Mouse (Mus musculus) right cerebral cortex, postnatal 14 days (tissue): ENCODE measurements around the gene Icos.

Experiments used
- DNase-seq: peaks from one replicate; pipeline ENCODE4 v3.0.0; 2022

Gene Icos

DNA sequence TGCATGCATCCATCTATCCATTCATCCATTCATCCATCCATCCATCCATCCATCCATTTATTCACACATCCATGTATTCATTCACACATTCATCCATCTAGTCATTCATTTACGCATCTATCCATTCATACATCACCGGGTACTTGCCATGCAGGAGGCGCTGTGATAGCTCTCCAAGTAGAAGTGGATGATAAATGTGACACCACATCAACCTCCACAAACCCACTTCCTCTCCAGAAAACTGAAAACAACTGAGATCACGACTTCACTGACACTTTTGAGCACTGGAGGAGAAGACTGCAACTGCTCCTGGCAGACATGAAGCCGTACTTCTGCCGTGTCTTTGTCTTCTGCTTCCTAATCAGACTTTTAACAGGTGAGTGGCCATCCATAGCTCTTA lies at the start of gene Icos:
Gene Icos (plus strand): TSS at position 287 of the 400 bp plus-strand sequence.
- no peak for DNase-seq

- DNase-seq = no peak
Observed at GRCm38 (mm10) chr1:60929036-60929435, 48.7 kb upstream of the Icos start.

GRCm38 (mm10) chr1:60930397-60930796 lies 47.3 kb upstream of the Icos start:
- no peak for DNase-seq

DNA sequence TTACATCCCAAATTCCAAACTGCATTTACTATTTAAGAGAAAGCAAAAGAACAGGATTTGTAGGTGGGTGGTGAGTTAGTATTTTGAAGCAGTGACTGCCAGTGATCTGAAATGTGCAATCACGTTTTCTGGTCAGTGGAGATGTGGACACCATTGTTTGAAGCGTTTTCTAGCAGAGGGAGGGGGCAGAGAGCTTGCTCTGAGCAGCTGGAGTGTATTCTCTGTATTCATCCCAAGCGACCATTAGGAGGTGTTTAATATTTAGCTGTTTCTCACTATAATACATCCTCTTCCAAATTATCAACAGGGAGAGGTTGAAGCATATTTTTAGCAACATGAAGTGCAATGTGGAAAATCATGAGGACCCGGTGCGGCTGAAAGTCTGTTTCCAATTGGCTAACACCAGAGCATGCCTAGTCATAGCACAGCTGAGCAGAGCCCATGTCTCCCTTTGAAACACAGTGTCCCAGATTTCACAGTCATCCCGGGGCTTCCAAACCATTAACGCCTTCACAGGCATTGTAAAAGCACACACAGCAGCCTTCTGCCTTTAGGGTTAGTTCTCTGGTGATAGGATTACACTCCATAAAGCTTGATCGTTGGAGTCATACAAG lies 41.7 kb upstream of the Icos start:
- no peak for DNase-seq

DNA sequence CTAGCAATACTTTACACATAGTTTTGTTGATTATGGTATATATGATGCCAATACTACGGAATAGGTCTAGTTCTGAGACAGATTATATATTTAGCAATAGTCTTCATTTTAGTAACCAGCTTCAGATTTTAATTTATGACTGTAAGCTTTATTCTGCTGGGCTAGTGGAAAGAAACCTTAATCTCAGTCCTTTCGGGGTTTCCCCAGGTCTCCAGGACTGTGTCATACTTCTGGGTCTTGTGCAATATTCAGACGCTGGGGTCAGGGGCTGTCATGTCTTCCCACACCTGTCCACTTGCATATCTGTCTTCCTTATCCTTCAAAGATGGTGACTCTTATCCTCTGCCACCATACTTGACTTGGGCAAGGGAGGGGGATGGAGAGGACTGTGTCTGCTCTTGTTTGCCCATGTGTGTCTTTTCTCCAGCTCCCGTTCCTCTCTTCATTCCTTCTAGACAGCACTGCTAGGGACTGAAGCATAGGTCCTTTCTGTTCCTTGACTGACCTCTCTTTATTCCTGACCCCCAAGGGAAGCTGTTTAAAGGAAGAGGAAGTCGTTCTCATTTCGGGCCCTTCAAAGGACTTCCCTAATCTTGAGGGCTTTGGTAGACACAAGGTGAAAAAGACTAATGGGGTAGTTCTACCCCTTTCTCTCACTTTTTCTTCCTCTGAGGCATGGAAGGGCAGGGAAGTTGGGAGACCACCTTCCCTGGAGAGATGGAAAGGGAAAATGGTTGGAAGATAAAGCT lies 40.6 kb upstream of the Icos start:
- no peak for DNase-seq

GRCm38 (mm10) chr1:60938256-60938655 lies 39.5 kb upstream of the Icos start:
- no peak for DNase-seq

- no peak for DNase-seq
Observed at GRCm38 (mm10) chr1:60938974-60939373, 38.8 kb upstream of the Icos start.

DNA sequence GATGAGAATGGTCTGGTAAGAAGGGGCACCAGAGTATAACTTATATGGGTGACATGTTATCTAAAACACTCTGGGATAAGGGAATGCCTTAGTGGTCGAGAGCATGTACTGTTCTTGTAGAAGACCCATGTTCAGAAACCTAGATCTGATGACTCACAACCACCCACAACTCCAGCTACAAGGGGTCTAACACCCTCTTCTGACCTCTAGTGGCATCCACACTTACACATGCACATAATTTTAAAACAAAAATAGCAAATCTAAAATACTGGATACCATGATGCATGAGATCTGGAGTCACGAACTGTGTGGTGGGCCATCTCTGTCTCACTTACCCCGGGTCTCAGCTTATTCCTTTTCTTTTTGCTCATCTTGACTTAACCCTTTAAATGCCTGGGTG lies 37.7 kb upstream of the Icos start:
- DNase-seq = no peak

DNA sequence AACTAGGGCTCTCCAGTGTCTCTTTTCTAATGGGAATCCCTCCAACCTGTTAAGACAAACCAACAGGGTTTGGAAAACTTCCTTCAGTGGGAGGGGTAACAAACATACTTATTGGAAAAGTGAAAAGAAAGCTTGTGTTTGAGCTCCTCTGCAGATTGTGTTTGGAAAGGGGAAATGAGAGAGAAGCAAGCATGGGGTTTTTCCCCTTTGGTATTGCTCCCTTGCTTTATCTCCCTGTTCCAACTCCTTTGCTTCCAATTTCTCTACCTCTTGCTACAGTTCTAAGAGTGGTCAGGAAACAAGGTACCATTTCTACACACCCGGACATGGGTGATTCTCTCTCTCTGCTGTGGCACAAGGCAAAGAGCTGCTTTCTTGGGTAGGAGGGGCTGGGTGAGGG lies 37.1 kb upstream of the Icos start:
- no peak for DNase-seq

- no peak for DNase-seq
Observed at GRCm38 (mm10) chr1:60941056-60942048, 36.4 kb upstream of the Icos start.

GRCm38 (mm10) chr1:60942921-60943320 lies 34.8 kb upstream of the Icos start:
- DNase-seq = no peak

DNA sequence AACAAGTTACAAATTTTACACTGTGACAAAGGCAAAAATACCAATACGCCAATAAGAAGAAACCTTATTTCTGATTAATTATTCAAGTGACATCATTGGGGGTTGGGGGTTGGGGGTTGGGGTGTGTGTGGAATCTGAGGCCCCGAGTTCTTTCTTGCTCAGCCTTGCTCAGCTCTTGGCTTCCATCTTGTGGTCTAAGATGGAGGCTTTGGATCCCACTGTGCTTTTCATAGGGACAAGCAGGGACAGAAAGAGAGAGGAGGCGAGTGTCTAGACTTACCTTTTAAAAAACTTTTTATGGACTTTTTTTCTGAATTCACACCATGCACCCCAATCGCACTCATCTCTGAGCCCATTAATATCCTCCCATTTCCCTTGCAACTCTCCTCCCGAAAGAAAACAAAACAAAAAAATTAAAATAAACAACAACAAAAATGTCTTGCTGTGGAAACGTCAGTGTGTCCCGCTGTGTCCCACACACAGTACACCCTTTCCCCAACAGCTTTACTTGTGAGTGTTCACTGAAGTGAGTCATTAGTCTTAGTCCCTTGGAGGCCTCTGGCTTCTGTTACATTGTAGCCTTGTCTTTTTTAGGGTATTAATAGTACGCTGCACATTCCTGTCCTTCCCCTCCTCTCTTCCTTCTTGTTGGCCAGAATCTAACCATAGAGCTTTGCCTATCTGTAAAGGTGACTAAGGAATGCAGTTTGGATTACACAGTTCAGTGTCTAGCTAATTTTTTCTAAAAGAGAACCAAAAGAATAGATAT lies 31.9 kb upstream of the Icos start:
- no peak for DNase-seq

DNA sequence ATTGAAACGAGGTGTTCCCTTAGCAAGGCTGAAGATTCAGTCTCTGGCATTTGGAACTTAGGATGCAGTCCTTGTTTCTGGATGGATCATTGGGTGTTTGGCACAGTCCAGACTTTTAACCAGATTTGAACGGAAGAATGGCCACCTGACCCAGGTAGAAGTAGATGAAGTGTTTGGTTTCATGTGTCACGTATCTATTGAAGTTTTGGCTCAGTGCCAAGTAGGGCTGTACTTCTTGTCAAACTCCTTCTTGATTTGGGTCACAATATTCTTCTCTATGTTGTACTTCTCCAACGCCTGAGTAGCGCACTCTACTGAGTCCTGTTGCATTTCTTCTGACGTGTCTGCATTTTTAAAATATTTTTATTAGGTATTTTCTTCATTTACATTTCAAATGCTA lies 29.6 kb upstream of the Icos start:
- no peak for DNase-seq

GRCm38 (mm10) chr1:60952958-60953357 lies 24.8 kb upstream of the Icos start:
- DNase-seq = no peak

DNA sequence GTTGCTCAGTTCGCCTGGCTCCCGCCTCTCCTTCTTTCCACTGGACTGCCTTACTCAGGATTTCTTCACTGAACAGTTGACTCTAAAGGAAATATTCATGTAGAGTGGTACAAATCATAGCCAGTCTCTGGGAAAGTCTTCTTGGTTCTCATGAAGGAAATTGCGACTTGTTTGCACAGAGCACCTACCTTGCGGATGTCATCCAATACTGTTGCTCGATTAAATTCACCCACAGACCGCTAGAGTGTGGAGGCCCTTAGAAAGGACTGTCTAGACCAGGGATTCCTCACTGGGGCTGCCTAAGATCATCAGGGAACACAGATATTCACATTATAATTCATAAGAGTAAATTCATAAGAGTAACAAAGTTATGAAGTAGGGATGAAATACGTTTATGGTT lies 24.0 kb upstream of the Icos start:
- no peak for DNase-seq

- DNase-seq = no peak
Observed at GRCm38 (mm10) chr1:60954759-60955158, 23.0 kb upstream of the Icos start.

DNA sequence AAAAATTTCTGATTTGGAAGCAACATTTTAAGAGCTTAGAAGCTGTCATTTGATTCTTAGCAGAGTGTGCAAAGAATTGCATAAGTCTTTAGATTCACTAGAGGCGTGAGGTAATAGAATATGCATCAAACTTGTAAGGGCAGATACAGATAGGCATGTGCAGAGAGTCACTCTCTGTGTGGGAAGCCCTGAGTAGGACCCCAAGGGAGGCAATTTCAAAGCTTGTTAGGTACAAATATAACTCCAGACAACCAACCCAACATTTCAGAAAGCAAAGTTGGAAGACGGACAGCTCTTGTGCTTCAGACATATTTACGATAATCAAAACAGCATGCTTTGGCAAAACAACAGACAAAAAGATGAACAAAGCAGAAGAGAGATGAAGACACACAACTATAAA lies 22.5 kb upstream of the Icos start:
- DNase-seq = no peak

- no peak for DNase-seq
Observed at GRCm38 (mm10) chr1:60956196-60956595, 21.5 kb upstream of the Icos start.

DNA sequence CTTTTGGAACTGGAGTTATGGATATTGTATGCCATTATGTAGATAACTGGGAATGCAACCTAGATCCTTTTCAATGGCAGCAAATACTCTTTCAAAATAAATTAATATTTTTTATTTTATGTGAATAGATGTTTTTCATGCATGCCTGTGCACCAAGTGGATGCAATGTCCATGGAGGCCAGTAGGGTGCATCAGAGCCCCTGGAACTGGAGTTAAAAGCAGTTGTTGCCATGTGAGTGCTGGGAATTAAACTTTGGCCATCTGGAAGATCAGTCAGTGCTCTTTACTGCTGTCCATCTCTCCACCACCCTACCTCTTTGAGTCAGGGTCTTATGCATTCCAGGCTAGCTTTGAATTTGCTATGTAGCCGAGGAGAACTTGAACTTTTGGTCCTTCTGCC lies 19.4 kb upstream of the Icos start:
- no peak for DNase-seq

GRCm38 (mm10) chr1:60959246-60959645 lies 18.5 kb upstream of the Icos start:
- DNase-seq = no peak

DNA sequence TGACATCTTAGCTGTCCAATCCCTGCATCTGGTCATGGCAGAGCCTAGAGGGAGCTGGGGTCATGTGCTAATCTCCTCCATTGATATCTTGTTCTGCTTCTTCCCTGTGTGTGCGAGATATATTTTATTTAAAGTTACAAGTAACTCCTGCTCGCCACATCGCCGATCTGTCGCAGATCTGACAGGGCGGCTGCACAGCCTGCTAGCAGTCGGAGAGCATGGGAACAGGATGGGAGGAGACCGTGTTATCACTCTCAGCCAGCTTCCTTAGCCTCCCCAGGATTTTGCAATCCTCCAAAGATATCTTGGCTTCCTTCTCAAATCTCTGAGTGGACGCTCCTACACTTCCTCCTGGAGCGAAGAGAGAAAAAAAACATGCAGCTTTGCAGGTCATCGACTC lies 17.3 kb upstream of the Icos start:
- no peak for DNase-seq

- peak; percentile 80 for DNase-seq
Observed at GRCm38 (mm10) chr1:60961080-60961479, 16.6 kb upstream of the Icos start.

DNA sequence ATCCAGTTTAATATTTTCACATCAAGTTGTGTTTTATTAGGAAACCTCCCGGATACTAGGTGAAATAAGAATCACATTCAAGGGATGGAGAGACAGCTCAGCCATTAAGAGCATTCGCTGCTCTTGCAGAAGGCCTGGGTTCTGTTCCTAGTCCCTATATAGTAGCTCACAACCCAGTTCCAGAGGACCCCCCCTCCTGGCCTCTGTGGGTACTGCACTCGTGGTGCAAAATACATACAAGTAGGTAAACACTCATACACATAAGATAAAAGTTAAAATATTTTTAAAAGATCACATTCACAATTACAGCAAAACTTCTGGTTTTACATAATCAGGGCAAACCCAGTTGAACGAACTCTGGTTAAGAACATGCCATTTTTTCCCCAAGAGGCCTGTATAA lies 15.6 kb upstream of the Icos start:
- no peak for DNase-seq
